Mouse (Mus musculus) erythroblast, embryonic 14.5 days (primary cell): ENCODE measurements around the gene B4galnt3.

Experiments
- GATA1 ChIP-seq: IDR thresholded peaks from 2 replicates; pipeline ENCODE4 v1.6.1; 2012; ENCODE audit warnings: low read length, inconsistent platforms, mixed read lengths
- TAL1 ChIP-seq: IDR thresholded peaks from 3 replicates; pipeline ENCODE4 v1.6.1; 2012; ENCODE audit warnings: low read length, inconsistent platforms, mixed read lengths

- TF ChIP-seq TAL1 (no peak), GATA1 (no peak)
Measured at GRCm38 (mm10) chr6:120312443-120312842, 18.1 kb upstream of the B4galnt3 start.
